Mouse (Mus musculus) B cell, adult 2 months (primary cell): ENCODE data around the gene Pcnx2.

Experiments used
- DNase-seq, 2 experiments: peaks; one replicate each; pipeline ENCODE4 v3.0.0; 2022

Gene Pcnx2

DNA sequence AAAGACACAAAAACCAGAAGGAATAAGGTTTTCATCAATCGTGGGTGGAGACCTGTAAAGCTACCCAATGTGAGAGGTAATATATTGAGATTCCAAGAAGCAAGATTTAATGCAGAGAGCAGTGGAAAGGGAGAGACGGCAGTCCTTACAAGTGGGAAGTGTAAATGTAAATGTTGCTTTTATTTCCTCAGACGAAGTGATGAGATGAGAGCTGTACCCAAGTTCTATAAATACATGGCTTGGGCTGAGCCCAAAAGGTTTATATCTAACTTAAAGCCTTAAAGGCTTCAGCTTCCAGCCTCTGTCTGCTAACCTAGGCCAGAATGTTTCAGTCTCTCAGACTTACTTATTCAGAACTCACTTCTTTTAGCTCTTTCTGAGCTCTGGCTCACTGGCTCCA, 8.2 kb downstream of the Pcnx2 start:
- DNase-seq, result no peak

DNA sequence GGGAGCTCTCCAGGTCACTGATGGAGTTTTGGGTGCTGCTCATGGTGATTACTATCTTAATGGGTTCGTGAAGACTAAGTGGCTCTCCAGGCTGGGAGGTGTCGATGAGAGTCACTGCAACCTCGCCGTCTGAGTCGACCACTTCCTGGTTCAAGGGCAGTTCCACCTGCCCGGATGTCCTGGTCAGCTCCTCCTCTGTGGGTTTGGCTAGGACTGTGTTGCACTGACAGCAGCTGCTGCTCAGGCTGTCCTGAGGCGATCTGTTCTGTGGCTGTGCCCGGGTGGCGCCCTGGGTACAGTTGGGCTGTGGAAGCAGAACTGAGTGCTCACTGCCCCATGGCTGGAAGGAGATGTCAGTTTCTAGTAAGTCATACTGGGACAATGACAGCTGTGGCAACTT, 10.6 kb downstream of the Pcnx2 start:
- no peak for DNase-seq

GRCm38 (mm10) chr8:125880447-125880846, 17.7 kb downstream of the Pcnx2 start:
- DNase-seq, result no peak

- no peak for DNase-seq
These were observed 24.9 kb downstream of the Pcnx2 start for GRCm38 (mm10) chr8:125873250-125873534.

DNA sequence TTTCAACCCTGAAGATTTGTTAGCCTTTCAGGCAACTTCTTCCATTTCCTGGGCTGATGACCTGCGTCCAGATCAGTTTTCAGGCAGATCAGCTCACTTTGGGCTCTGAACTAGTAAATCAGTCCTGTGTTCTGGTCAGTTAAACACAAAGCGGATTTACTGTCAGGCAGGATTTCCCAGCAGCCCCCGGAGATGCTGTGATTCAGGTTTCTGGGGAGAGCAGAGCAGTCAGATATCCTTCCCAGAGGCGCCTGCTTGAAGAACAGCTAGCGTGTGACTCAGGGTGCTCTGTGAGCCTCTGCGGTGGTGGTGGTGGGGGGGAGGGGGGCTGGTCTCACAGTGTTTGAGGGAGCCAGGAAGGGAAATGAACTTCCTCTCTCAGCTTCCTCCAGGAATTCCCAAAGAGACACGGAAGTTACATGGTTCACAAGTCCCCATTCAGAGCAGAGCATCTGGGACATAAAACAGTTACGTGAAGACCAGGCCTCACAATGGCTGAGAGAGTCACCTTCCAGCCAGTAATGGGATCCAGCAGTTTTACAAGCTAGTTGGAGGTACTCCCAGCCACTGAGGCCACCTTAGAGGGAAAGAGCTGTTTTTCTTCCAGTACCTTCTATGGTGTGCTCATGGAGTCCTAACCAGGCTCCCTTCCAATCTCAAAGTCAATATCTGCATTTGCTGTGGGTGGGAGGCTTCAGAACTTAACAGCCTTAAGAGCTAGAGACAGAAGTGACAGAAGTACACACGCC, 25.4 kb downstream of the Pcnx2 start:
- no peak for DNase-seq

GRCm38 (mm10) chr8:125870821-125871321, 27.2 kb downstream of the Pcnx2 start:
- DNase-seq, result peak; percentile 43 to 48

DNA sequence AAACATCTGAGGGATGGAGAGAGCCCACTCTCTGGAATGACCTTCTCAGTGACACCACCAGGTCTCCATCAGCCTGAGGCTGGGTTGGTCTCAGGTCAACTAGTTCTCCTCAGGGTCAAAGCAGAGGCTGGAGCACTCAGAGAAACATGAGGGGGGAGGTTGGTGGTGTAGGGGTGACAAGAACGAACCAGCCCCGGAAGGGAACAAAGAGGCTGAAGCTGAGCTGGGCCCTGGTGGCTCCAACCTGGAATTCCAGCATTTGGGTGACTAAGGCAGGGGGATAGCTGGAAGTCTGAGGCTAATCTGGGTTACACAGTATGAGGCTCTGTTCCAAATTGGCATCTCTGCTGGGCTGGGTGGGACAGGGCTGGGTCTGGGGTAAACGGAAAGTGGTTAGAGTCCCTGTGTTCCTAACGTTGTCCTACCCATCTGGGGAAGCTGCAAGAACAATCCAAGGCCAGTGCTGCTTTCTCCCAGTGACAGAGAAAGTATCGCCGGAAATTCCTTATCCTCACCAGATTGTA, 27.9 kb downstream of the Pcnx2 start:
- no peak for DNase-seq

DNA sequence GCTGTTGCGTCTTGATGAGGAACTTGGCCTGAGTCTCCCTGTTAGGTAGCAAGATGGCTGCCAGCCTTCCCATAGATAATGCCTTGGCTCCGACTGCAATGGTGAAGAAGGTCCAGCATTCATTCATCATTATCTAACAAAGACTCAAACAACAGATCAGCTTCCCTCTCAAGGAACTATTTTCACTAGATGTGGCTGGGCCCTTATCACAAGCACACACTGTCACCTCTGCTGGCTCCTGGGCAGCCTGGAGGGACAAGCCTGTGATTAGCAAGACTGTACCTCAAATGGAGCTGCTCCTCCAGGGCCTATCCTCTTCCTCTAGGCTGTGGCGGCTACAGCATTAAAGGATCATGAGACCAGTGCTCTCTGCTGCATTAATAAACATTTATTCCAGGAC, 28.4 kb downstream of the Pcnx2 start:
- no peak for DNase-seq

GRCm38 (mm10) chr8:125868552-125868951, 29.6 kb downstream of the Pcnx2 start:
- peak in 1 of 2 experiments; percentile 14 for DNase-seq

- no peak for DNase-seq
These were observed 32.0 kb downstream of the Pcnx2 start for GRCm38 (mm10) chr8:125866125-125866524.

- no peak for DNase-seq
These were observed 40.9 kb downstream of the Pcnx2 start for GRCm38 (mm10) chr8:125857251-125857650.

DNA sequence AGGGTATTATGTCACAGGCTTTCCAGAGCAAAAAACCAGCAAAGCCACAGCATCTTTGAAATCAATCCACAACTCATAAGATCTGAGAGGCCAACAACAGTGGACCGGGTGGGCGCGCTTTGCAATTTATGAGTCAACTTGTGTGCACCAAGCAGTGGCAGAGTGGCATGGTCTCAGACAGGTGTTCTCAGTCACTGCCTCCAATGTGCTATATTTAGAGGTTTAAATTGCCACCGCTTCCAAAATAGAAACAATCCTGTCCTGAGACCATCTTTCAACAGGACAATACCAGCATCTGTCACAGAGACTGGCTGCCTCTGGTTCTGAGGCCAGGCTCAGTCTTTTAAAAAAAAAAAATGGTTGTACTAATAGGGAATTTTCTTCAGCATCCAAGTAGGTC, 42.0 kb downstream of the Pcnx2 start:
- DNase-seq, result no peak

- DNase-seq, result no peak
These were observed 43.7 kb downstream of the Pcnx2 start for GRCm38 (mm10) chr8:125854379-125854778.

DNA sequence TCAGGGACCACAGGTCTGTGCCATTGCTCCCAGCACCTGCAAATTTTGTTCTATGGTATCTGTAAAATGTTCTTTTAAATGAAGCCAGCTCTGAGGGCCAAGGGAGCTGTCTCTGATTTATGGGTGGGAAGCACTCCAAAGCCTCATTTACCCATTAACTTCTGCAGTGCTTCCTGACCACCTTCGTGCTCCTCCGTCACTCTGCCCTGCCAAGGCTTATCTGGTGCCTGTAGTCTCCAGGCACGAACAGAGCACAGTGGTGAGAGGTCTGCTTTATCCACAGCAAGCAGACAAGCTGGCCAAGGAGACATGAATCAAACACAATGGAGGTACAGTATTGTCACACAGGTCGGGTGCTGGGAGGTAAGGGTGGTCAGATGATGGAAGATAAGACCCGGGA, 44.8 kb downstream of the Pcnx2 start:
- no peak for DNase-seq

- no peak for DNase-seq
These were observed 48.9 kb downstream of the Pcnx2 start for GRCm38 (mm10) chr8:125849181-125849580.

DNA sequence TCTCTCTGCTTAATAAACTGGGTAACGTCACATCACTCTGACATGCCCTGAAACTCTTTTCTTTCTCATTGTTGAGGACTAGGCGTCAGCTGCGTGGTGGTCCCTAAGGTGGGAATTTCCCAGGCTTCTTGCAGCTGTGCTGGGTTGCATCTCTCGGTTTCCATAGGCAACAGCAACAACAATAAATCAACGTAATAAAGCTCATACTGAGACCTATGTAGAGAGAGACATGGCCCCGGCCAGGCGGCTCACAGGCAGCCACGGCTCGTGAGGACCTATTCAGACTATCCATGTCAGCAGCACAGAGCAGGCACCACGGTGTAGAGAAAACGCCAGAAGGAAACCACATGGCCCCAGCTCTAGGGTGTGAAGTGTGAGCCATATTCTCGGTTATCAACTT, 50.3 kb downstream of the Pcnx2 start:
- DNase-seq, result no peak

- no peak for DNase-seq
These were observed 52.8 kb downstream of the Pcnx2 start for GRCm38 (mm10) chr8:125845281-125845680.

- no peak for DNase-seq
These were observed 54.8 kb downstream of the Pcnx2 start for GRCm38 (mm10) chr8:125843122-125843836.

GRCm38 (mm10) chr8:125842158-125842557, 56.0 kb downstream of the Pcnx2 start:
- no peak for DNase-seq

- no peak for DNase-seq
These were observed 73.4 kb downstream of the Pcnx2 start for GRCm38 (mm10) chr8:125824688-125825087.

DNA sequence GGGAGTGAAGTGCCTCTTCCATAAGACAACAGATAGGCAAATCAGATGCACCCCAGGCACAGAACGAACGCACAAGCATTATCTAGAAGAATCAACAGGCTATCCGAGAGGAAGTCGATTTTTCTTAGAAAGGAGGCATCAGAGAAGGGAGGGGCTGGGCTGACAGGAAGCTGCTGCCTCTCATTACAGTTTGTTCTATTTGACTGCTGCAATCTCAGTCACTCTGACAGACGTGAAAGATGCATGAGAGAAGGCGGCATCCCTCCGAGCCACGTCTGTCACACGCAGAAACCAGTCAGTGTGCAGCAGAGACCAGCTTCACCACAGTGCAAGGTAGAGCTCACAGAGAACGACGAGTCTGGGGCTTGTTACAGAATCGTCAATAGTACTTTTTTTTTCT, 74.4 kb downstream of the Pcnx2 start:
- no peak for DNase-seq

- no peak for DNase-seq
These were observed 76.1 kb downstream of the Pcnx2 start for GRCm38 (mm10) chr8:125822065-125822464.

GRCm38 (mm10) chr8:125819797-125820196, 78.3 kb downstream of the Pcnx2 start:
- DNase-seq, result no peak

GRCm38 (mm10) chr8:125818796-125819195, 79.3 kb downstream of the Pcnx2 start:
- no peak for DNase-seq
